Mouse (Mus musculus): ENCODE results near the gene Rac1. TPM values are rescaled to one million over a fixed set of nuclear protein-coding genes. Genes with fewer than 3 reads are reported as not detected.

Rac1 gene
- polyA plus RNA-seq, 1 experiment from 2014 or later: 352 TPM

DNA sequence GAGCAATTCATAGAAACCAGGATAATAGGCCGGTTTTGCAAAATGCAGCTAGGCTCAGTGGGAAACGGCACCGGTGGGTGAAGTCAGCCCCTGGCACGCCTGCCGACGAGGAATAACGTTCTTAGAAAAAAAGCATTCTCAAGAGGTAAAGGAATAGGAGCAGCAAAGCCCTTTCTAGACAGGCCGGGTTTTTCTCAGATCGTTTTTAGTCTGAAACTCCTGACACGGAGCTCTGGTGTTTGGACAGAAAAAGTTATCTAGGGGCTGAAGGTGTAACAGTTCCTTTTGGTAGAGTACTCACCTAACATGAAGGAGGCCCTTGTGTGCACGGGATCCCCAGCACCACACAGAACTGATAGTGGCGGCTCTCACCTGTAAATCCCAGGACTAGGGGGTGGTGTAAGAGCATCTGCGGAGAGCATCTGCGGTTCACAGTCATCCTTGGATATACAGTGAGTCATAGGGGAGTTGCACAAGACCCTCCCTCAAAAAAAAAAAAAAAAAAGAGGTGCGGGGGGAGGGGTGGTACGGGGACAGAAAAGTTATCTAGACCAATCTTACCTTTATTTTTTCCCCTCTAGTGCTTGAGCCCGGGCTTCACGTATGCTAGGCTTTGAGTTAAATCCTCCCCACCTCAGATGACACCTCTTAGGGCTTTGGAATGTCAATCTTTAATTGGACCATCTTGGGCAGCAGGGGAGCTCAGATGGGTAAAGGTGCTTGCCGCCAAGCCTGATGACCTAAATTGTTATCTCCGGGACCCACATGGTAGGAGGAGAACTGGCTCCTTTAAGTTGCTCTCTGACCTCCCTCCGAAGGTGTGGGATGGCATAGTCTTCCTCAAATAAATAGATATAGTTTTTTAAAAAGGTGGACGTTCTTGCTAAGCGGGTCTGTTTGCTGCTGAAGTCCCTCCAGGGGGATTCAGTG lies 62.4 kb downstream of the Rac1 start:
- Histone ChIP-seq H3K4me2 (peak overlapping the region; percentile 84), H3K4me1 (replicated peaks; ENCODE audit: control insufficient read depth, insufficient read depth, low read length) (peaks cover 15% of the 10 kb centered on the region), H3K9me3 (ENCODE audit: control insufficient read depth, low read length) (no peaks in the 10 kb centered on the region), H3K4me3 (ENCODE audit: low read depth, low read length) (peak overlapping the region; percentile 62), H3K9ac (ENCODE audit: low read depth, low read length) (peak overlapping the region; percentile 78), H3K36me3 (ENCODE audit: control insufficient read depth, insufficient read depth, low read length) (peaks cover 11% of the 10 kb centered on the region; the same call in 1 of the 2 replicates), H3K27me3 (replicated peaks; ENCODE audit: control insufficient read depth, insufficient read depth, low read length) (no peaks in the 10 kb centered on the region), H3K27ac (ENCODE audit: low read depth, low read length) (no peak overlapping the region)
- peak; percentile 33 for DNase-seq (ENCODE audit: low spot score)
- ATAC-seq (replicated peaks; ENCODE audit: low FRiP score): peak; percentile 65
- 23% methylated on average over 23 of the region's 23 CpGs for WGBS

DNA sequence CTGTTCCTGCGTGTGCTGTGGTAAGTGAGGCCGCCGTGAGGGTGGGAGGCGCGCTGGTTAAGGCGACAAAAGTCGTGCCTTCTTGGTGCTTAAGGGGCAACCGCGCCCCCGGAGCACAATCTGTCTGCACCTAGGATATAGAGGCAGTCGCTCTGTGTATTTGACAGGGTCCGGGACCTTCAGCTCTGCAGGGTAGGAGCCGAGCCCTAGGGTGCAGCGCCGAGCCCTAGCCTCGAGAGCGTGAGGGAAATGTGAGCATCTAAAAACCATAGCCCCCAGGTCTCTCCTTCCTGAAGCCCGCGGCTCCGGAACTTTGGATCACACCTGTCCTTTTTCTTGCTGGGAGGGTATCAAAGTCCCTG lies 63.1 kb downstream of the Rac1 start:
- Histone ChIP-seq H3K27ac (ENCODE audit: low read depth, low read length) (0 out of 2 replicates have a peak overlapping the region, but pooled peaks have one; percentile 0), H3K4me2 (peak overlapping the region; percentile 84), H3K27me3 (replicated peaks; ENCODE audit: control insufficient read depth, insufficient read depth, low read length) (no peaks in the 10 kb centered on the region), H3K9ac (ENCODE audit: low read depth, low read length) (peak overlapping the region; percentile 78), H3K9me3 (ENCODE audit: control insufficient read depth, low read length) (no peaks in the 10 kb centered on the region), H3K4me3 (ENCODE audit: low read depth, low read length) (peak overlapping the region; percentile 62), H3K36me3 (ENCODE audit: control insufficient read depth, insufficient read depth, low read length) (peaks cover 11% of the 10 kb centered on the region; the same call in 1 of the 2 replicates), H3K4me1 (replicated peaks; ENCODE audit: control insufficient read depth, insufficient read depth, low read length) (peaks cover 15% of the 10 kb centered on the region)
- DNase-seq (ENCODE audit: low spot score) (no peak), ATAC-seq (replicated peaks; ENCODE audit: low FRiP score) (peak; percentile 67)
- under 1% methylated on average over 20 of the region's 20 CpGs for WGBS

DNA sequence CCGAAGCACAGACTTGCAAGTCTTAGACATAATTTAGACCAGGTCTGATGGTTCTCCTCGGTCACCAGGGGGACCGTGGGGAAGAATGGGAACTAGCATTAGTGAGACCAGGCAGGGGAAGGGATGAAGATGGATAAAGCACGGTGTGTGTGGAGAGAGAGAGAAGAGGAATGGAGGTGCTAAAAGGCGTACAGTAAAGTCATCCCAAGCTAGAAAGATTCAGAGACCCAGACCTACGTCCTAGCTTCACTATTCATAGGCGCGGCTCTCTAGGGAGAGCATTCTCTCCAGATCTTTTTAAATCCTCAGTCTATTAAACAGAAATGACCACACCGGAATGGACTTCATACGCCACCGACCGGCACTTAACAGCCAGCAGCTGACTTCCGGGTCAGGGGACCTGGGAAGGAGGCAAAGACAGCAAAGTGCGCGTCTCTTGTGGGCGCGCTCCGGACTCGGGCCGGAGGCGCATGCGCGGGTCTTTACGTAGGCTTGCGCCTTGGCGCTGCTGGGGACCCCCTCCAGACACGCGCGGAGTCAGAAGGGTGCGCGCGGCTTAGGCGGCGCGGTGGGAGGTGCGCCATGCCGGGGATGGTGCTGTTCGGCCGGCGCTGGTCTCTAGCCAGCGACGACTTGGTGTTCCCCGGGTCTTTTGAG lies 63.6 kb downstream of the Rac1 start, which contains the start of gene Daglb:
Gene Daglb, plus strand, starts transcription at position 485 of the 657 bp plus-strand sequence.
- peaks cover 15% of the 10 kb centered on the region for H3K4me1 ChIP-seq (replicated peaks; ENCODE audit: control insufficient read depth, insufficient read depth, low read length)
- peak within 1 kb of the TSS; percentile 78 for H3K9ac ChIP-seq (ENCODE audit: low read depth, low read length)
- no peaks in the 10 kb centered on the region for H3K27me3 ChIP-seq (replicated peaks; ENCODE audit: control insufficient read depth, insufficient read depth, low read length)
- peak within 1 kb of the TSS; percentile 8; the same call in 1 of the 2 replicates for H3K27ac ChIP-seq (ENCODE audit: low read depth, low read length)
- peak within 1 kb of the TSS; percentile 62 for H3K4me3 ChIP-seq (ENCODE audit: low read depth, low read length)
- WGBS: 4% methylated on average over 43 of the region's 43 CpGs
- peaks cover 8% of the 10 kb centered on the region; the same call in 1 of the 2 replicates for H3K36me3 ChIP-seq (ENCODE audit: control insufficient read depth, insufficient read depth, low read length)
- H3K9me3 ChIP-seq (ENCODE audit: control insufficient read depth, low read length): no peaks in the 10 kb centered on the region
- ATAC-seq (replicated peaks; ENCODE audit: low FRiP score) (peak; percentile 96), DNase-seq (ENCODE audit: low spot score) (peak; percentile 84)
- peak within 1 kb of the TSS; percentile 84 for H3K4me2 ChIP-seq

DNA sequence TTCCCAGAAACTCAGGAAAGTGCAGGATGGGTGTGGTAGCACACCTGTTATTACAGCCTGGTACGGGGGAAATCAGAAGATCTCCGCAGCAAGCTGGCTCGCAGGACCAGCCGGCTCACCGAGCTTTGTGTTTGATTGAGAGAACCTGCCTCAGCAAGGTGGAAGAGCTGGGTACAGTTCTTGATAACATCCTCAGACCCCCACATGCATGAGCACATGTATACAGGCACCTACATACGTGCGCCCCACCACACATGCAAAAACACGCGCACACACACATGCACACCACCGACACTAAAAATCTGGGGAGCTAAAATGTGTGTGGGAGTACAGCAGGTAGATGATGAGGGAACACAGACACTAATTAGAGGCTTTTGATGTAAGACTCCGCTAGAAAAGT lies 64.2 kb downstream of the Rac1 start:
- Histone ChIP-seq H3K27ac (ENCODE audit: low read depth, low read length) (peak overlapping the region; percentile 8; the same call in 1 of the 2 replicates), H3K9me3 (ENCODE audit: control insufficient read depth, low read length) (no peaks in the 10 kb centered on the region), H3K36me3 (ENCODE audit: control insufficient read depth, insufficient read depth, low read length) (peaks cover 7% of the 10 kb centered on the region; the same call in 1 of the 2 replicates), H3K4me3 (ENCODE audit: low read depth, low read length) (peak overlapping the region; percentile 62), H3K9ac (ENCODE audit: low read depth, low read length) (peak overlapping the region; percentile 78), H3K4me1 (replicated peaks; ENCODE audit: control insufficient read depth, insufficient read depth, low read length) (peaks cover 15% of the 10 kb centered on the region), H3K4me2 (peak overlapping the region; percentile 84), H3K27me3 (replicated peaks; ENCODE audit: control insufficient read depth, insufficient read depth, low read length) (no peaks in the 10 kb centered on the region)
- WGBS: 78% methylated on average over 11 of the region's 11 CpGs
- ATAC-seq (replicated peaks; ENCODE audit: low FRiP score): no peak
- DNase-seq (ENCODE audit: low spot score): no peak

Other genes with a start within 250 kb of the Rac1 start
- not detected in 2 replicates for gene Zfp853, start 234.4 kb downstream of the Rac1 start, polyA plus RNA-seq (2014; fragmentation: Nextera tagmentation; extraction: Ambion mirVana)
- gene E130309D02Rik, start 212.7 kb downstream of the Rac1 start, polyA plus RNA-seq (2014; fragmentation: Nextera tagmentation; extraction: Ambion mirVana): 57.2 and 57.5 TPM in 2 replicates
- 58.8 and 63.3 TPM in 2 replicates for gene Zdhhc4, start 198.8 kb downstream of the Rac1 start, polyA plus RNA-seq (2014; fragmentation: Nextera tagmentation; extraction: Ambion mirVana)
- 0.12 and 0.31 TPM in 2 replicates for gene Grid2ip, start 170.7 kb downstream of the Rac1 start, polyA plus RNA-seq (2014; fragmentation: Nextera tagmentation; extraction: Ambion mirVana)
- 233 and 236 TPM in 2 replicates for gene Kdelr2, start 124.2 kb downstream of the Rac1 start, polyA plus RNA-seq (2014; fragmentation: Nextera tagmentation; extraction: Ambion mirVana)
- 13.7 and 14.9 TPM in 2 replicates for gene Daglb, start 63.5 kb downstream of the Rac1 start, polyA plus RNA-seq (2014; fragmentation: Nextera tagmentation; extraction: Ambion mirVana)
- gene Cyth3, start 94.4 kb upstream of the Rac1 start, polyA plus RNA-seq (2014; fragmentation: Nextera tagmentation; extraction: Ambion mirVana): 62.8 and 64.5 TPM in 2 replicates
- 13.2 and 14.7 TPM in 2 replicates for gene Usp42, start 204.2 kb upstream of the Rac1 start, polyA plus RNA-seq (2014; fragmentation: Nextera tagmentation; extraction: Ambion mirVana)

Measured in liver, embryonic 11.5 days (tissue).